Mouse (Mus musculus) heart, embryonic 14.5 days (tissue): ENCODE results near the gene Irs4. TPM values are rescaled to one million over a fixed set of nuclear protein-coding genes. Genes with fewer than 3 reads are reported as not detected.
A peak's percentile ranks its signal among the peaks of the same experiment; 100 is the strongest.

Experiments used
- ATAC-seq: fragments of 200-750 bp; cut with Nextera tagmentation; 2 replicates; pipeline ENCODE4 v1.8.0; 2017; ENCODE audit warnings: low read depth, moderate TSS enrichment; ENCODE audit not compliant: insufficient number of reproducible peaks, insufficient read depth, low FRiP score
- H3K27ac ChIP-seq, 2 experiments: fragments of 200-500 bp in 1 of 2; fragments of 300-500 bp in 1 of 2; sonication (generic) in 1 of 2; replicated peaks in 1 of 2; 2 replicates each; pipeline ENCODE4 v1.5.1; 2012 to 2014; ENCODE audit warnings: low read depth in 2 of 2, low read length in 2 of 2, control low read depth in 1 of 2, mild to moderate bottlenecking in 1 of 2, mixed read lengths in 1 of 2; ENCODE audit not compliant: control insufficient read depth in 1 of 2, insufficient read depth in 1 of 2
- H3K27me3 ChIP-seq: fragments of 300-500 bp; sonication (generic); 2 replicates; pipeline ENCODE4 v1.6.1; 2014; ENCODE audit warnings: mild to moderate bottlenecking, low read length, control low read depth; ENCODE audit not compliant: control insufficient read depth, insufficient read depth
- H3K36me3 ChIP-seq: fragments of 300-500 bp; sonication (generic); 2 replicates; pipeline ENCODE4 v1.6.1; 2014; ENCODE audit warnings: mild to moderate bottlenecking, control low read depth, low read length, mixed read lengths; ENCODE audit not compliant: control insufficient read depth, insufficient read depth
- H3K4me1 ChIP-seq, 2 experiments: fragments of 200-500 bp in 1 of 2; fragments of 300-500 bp in 1 of 2; sonication (generic) in 1 of 2; 2 replicates each; pipeline ENCODE4 v1.6.1; 2012 to 2014; ENCODE audit warnings: low read length in 2 of 2, control low read depth in 1 of 2, mixed read lengths in 1 of 2; ENCODE audit not compliant: control insufficient read depth in 2 of 2, insufficient read depth in 2 of 2
- H3K4me2 ChIP-seq: fragments of 300-500 bp; sonication (generic); 2 replicates; pipeline ENCODE4 v1.6.1; 2014; ENCODE audit warnings: mild to moderate bottlenecking, low read length
- H3K4me3 ChIP-seq, 2 experiments: fragments of 200-500 bp in 1 of 2; fragments of 300-500 bp in 1 of 2; sonication (generic) in 1 of 2; 2 replicates each; pipeline ENCODE4 v1.5.1; 2012 to 2014; ENCODE audit warnings: low read length in 2 of 2, mild to moderate bottlenecking in 2 of 2, control low read depth in 1 of 2, low read depth in 1 of 2, moderate library complexity in 1 of 2; ENCODE audit not compliant: control insufficient read depth in 1 of 2, insufficient read depth in 1 of 2
- H3K9ac ChIP-seq: fragments of 300-500 bp; sonication (generic); 2 replicates; pipeline ENCODE4 v1.6.1; 2014; ENCODE audit warnings: mild to moderate bottlenecking, low read length
- H3K9me3 ChIP-seq: fragments of 300-500 bp; sonication (generic); 2 replicates; pipeline ENCODE4 v1.6.1; 2016; ENCODE audit warnings: low read length, control low read depth; ENCODE audit not compliant: control insufficient read depth
- WGBS: fragments of 180-500 bp; shearing (Covaris S2); extraction: QIAGEN DNeasy Blood & Tissue Kit; methylation state at CpG from one replicate; pipeline ENCODE4 v1.1.7; 2014; 5-methylcytosine and 5-hydroxymethylcytosine counted together
- polyA plus RNA-seq: library from polyadenylated mRNA; unstranded; fragments of >200 nt; fragmentation: Nextera tagmentation; extraction: Ambion mirVana; gene quantifications from 2 replicates; pipeline ENCODE4 v1.2.1, GENCODE M21; 2014

Irs4 gene
- 0.03 and 0.05 TPM in 2 replicates for polyA plus RNA-seq

DNA sequence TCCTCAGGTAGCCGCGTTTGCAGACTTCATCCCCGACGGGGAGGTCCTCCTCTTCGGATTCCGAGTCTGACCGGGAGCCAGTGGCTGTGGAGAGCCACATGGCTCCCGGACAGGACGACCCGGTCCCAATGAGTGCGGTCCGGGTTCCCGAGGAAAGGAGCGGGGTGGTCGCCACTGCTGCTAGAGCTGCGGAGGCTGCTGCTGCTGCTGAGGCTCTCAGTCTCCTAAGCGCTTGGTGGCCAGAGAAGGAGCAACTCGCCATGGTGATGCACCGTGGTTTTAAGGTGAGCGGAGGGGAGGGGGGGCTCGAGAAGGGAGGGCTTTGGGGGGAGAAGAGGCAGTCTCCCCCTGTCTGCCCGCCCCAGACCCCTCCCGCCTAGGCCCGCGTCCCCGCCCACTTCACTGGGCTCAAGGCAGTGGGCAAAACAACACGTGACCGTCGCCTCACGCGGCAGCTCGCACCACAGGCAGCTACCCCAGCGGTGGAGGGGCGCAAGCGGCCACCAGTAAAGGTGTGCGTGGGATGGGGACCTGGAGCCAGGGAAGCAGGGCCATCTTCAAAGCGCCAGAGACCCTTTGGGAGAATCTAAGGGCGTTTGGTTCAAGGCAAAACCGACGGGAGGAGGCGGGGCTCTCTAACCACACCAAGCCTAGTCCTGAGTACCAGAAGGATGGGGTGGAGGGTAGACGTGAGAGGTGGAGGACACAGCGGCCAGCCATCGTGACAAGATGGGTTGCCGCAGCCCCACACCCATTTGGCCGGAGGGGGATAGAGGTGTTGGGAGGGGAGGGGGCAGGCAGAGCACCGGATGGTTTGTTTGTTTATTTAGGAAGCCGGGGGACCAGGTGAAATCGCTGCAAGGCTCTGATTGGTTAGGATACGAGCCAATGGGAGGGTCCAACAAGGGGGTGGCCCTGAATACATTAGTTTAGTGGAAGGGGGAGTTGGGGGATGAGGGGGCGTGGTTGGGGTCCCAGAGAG is at the start of gene Irs4:
TSS of gene Irs4 (minus strand) at position 327 of the 982 bp plus-strand sequence.
- Histone ChIP-seq H3K27ac (no peak within 1 kb of the TSS), H3K27me3 (peaks cover 75% of the 10 kb centered on the region), H3K4me1 (no peaks in the 10 kb centered on the region), H3K4me3 (peak within 1 kb of the TSS; percentile 41 to 42), H3K9me3 (no peaks in the 10 kb centered on the region), H3K4me2 (peak within 1 kb of the TSS; percentile 67), H3K36me3 (no peaks in the 10 kb centered on the region), H3K9ac (no peak within 1 kb of the TSS)
- no peak for ATAC-seq
- WGBS: 22% methylated on average over 47 of the region's 51 CpGs

DNA sequence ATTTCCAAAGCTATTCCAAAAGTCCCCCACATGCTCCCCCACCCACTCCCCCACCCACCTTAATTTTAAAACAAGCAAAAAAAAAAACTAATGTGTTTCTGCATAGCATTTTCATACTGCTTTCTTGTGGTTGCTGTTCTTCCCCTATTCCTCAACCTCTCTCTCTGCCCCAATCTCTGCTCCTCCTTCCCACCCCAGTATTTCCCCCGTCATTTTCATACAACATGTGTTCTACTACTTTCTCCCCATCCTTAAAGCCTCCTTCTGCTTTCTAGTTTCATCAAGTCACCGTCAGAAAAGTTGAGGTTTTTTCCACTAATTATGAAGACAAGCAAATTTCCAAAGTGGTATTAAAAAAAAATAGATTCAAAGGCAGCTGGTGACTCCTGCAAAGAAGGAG is 25.3 kb upstream of the Irs4 start:
- no peak overlapping the region for H3K4me3 ChIP-seq
- H3K9ac ChIP-seq: no peak overlapping the region
- H3K4me1 ChIP-seq: no peaks in the 10 kb centered on the region
- H3K27me3 ChIP-seq: no peaks in the 10 kb centered on the region
- H3K4me2 ChIP-seq: no peak overlapping the region
- 52% methylated on average over 2 of the region's 2 CpGs for WGBS
- ATAC-seq: no peak
- no peaks in the 10 kb centered on the region for H3K9me3 ChIP-seq
- no peak overlapping the region for H3K27ac ChIP-seq
- no peaks in the 10 kb centered on the region for H3K36me3 ChIP-seq

DNA sequence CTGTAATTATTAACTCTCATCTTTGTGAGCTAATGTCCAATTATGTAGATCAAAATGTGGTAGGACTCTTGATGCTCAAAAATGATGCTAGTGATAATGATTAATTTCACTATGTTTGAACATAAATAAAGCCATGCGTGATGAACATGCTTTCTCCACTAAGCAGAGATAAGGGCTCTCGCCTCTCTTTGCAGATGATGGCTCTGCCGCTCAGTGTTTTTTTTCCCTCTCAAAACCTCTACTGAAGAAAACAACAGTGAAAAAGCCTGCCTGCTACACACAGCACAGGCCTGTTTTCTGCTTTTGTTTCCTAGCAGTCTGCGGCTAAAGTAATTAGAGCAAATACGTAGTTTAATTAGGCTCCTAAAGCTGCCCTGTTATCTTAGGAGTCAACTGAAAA is 4.5 kb upstream of the Irs4 start:
- Histone ChIP-seq H3K4me3 (no peak overlapping the region), H3K4me2 (no peak overlapping the region), H3K36me3 (no peaks in the 10 kb centered on the region), H3K4me1 (no peaks in the 10 kb centered on the region), H3K27ac (no peak overlapping the region), H3K9me3 (no peaks in the 10 kb centered on the region), H3K27me3 (peaks cover 32% of the 10 kb centered on the region), H3K9ac (no peak overlapping the region)
- no peak for ATAC-seq
- WGBS: 44% methylated on average over 5 of the region's 5 CpGs

DNA sequence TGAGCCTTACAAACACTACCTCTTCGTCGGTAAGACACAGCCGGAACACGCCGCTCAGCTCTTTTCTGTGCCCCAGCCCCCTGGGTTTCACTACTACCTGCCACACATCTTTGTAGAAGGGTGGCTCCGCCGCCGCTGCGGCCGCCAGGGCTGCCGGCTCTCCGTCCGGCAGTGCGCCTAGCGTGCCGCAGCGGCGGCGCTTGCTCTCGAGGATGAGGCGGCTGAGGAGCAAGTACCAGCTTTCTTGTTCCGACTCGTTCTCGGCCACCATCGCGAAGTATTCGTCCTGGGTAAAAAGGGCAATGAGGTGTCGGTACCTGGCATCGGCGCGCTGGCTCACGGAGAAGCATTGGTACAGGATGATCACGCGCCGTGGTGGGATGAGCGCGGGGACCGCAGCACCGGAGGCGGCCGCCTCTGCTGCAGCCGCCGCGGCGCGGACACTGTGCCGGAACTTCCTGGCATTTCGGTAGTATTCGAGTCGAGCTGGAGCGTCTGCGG is 622 bp downstream of the Irs4 start:
- Histone ChIP-seq H3K4me1 (no peaks in the 10 kb centered on the region), H3K36me3 (no peaks in the 10 kb centered on the region), H3K4me2 (peak overlapping the region; percentile 67), H3K4me3 (peak overlapping the region; percentile 41 to 42), H3K27ac (no peak overlapping the region), H3K9ac (no peak overlapping the region), H3K9me3 (no peaks in the 10 kb centered on the region), H3K27me3 (peaks cover 80% of the 10 kb centered on the region)
- 26% methylated on average over 52 of the region's 52 CpGs for WGBS
- ATAC-seq: no peak

DNA sequence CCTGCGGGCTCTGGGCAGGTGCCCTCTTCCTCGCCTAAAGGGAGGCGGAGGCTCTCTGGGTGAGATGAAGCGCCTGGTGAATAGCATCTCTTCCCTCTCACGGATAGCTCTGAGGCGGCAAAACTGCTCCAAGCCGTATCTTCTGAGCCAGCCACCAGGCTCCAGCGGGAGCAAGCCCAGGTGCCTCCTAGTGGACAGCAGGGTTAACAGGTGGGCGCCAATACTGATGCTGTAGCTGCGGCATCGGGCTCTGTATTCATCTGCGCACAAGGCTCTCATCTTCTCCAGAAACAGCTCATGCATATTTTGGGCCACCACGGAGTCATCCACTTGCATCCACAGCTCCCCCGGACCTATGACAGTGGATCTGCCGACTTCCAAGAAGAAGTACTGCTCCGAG is 1.1 kb downstream of the Irs4 start:
- H3K9me3 ChIP-seq: no peaks in the 10 kb centered on the region
- peak overlapping the region; percentile 41 to 42 for H3K4me3 ChIP-seq
- WGBS: 21% methylated on average over 16 of the region's 16 CpGs
- H3K36me3 ChIP-seq: no peaks in the 10 kb centered on the region
- H3K27ac ChIP-seq: no peak overlapping the region
- ATAC-seq: no peak
- peaks cover 82% of the 10 kb centered on the region for H3K27me3 ChIP-seq
- no peak overlapping the region for H3K9ac ChIP-seq
- H3K4me1 ChIP-seq: no peaks in the 10 kb centered on the region
- peak overlapping the region; percentile 67 for H3K4me2 ChIP-seq

DNA sequence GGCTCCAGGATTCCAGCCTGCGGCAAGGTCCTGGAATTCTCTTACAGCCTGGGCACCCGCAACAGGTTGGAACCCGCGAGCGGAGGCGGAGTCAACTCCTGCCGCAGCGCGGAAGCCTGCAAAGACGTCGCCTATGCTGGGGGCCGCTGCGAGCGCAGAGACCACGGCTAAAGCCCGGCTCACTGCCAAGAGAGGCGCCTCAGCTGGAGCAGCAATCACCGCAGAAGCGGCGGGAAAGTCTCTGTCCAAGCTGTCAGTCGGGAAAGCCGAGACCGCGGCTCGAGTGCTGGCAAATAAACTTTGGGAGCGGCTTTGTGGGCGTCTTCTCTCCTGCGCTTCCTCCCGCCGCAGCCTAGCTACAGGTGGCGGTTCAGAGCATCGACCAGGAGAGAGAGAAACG is 3.3 kb downstream of the Irs4 start:
- WGBS: 14% methylated on average over 33 of the region's 33 CpGs
- Histone ChIP-seq H3K9ac (no peak overlapping the region), H3K4me2 (peak overlapping the region; percentile 73), H3K36me3 (no peaks in the 10 kb centered on the region), H3K9me3 (no peaks in the 10 kb centered on the region), H3K4me1 (no peaks in the 10 kb centered on the region), H3K27ac (no peak overlapping the region), H3K4me3 (peak overlapping the region; percentile 39), H3K27me3 (peaks cover 74% of the 10 kb centered on the region)
- ATAC-seq: no peak
